Comparison of ENCODE assay signal across 9 mouse cellular contexts in the genomic region with DNA sequence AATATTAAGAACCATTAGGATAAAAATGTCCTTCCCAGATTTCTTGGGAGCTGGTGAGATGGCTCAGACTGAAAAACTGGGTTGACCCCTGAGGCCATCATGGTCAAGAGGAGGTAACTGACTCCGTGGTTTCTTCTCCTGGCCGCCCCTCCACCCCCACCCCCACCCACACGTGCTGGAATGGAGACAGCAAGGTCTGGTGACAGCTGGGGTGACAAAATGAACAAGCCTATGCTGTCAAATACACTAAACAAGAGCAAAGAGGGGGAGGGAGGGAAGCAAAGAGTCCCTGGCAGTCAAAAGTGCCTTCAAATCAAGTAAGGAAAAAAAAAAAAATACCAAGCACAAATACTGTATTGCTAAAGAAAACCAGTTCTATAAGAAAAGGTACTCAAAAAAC. TPM values are rescaled to one million over a fixed set of nuclear protein-coding genes. Genes with fewer than 3 reads are reported as not detected.
DNase-seq lines count a peak whose midpoint lies in the region; ATAC-seq and TF ChIP-seq lines count a peak whose summit lies in the region.
"Had no signal": no experiment of that assay in that cellular context is flagged by ENCODE, and none has a peak within 500 bp of the region (broad histone marks: within the 10 kb centered on the region; RNA-seq: fewer than 3 reads in every experiment).

No protein-coding gene starts in this region.

- H3K4me2 ChIP-seq in forebrain, embryonic 16.5 days (ENCODE audit: low read length) = peak overlapping the region; percentile 95
- H3K4me2 ChIP-seq in liver, embryonic 15.5 days = peak overlapping the region; percentile 72

- H3K27me3 ChIP-seq in heart, adult 2 months (ENCODE audit: control insufficient read depth, insufficient read depth, low read length) = no peaks in the 10 kb centered on the region
- H3K27me3 ChIP-seq in E14TG2a.4 (ENCODE audit: insufficient read depth, low read length) = no peaks in the 10 kb centered on the region
- H3K27me3 ChIP-seq in forebrain, embryonic 16.5 days (replicated peaks; ENCODE audit: control insufficient read depth, insufficient read depth, low read length) = no peaks in the 10 kb centered on the region
- no peaks in the 10 kb centered on the region for H3K27me3 ChIP-seq in liver, embryonic 15.5 days

- no peaks in the 10 kb centered on the region for H3K9me3 ChIP-seq in E14TG2a.4 (ENCODE audit: low read length)
- H3K9me3 ChIP-seq in forebrain, embryonic 16.5 days (ENCODE audit: control insufficient read depth, low read length) = no peaks in the 10 kb centered on the region
- no peaks in the 10 kb centered on the region for H3K9me3 ChIP-seq in liver, embryonic 15.5 days (replicated peaks)

- no peak for TF ChIP-seq CTCF in heart, adult 2 months (IDR thresholded peaks at IDR 0.05)
- no peak for TF ChIP-seq CTCF in E14TG2a.4 (conservative IDR thresholded peaks at IDR 0.05; ENCODE audit: low read length)

- peaks cover 29% of the 10 kb centered on the region for H3K36me3 ChIP-seq in heart, adult 2 months (ENCODE audit: control insufficient read depth, insufficient read depth, low read length)
- H3K36me3 ChIP-seq in E14TG2a.4 (ENCODE audit: insufficient read depth, low read length) = peaks cover 28% of the 10 kb centered on the region
- H3K36me3 ChIP-seq in forebrain, embryonic 16.5 days (ENCODE audit: control insufficient read depth, insufficient read depth) = peaks cover 8% of the 10 kb centered on the region; the same call in 1 of the 2 replicates
- peaks cover 16% of the 10 kb centered on the region for H3K36me3 ChIP-seq in liver, embryonic 15.5 days (replicated peaks)

- TF ChIP-seq EP300 in heart, adult 2 months (IDR thresholded peaks at IDR 0.05; ENCODE audit: insufficient read depth, low read depth, low read length) = no peak

- peak overlapping the region; percentile 92 for H3K4me3 ChIP-seq in heart, adult 2 months
- H3K4me3 ChIP-seq in E14TG2a.4 (replicated peaks; ENCODE audit: low read length) = peak overlapping the region; percentile 88
- peak overlapping the region; percentile 2; the same call in 1 of the 2 replicates for H3K4me3 ChIP-seq in forebrain, embryonic 16.5 days (replicated peaks; ENCODE audit: low read length)
- H3K4me3 ChIP-seq in liver, embryonic 15.5 days (replicated peaks) = peak overlapping the region; percentile 97

- TF ChIP-seq POLR2A in heart, adult 2 months (IDR thresholded peaks at IDR 0.05; ENCODE audit: insufficient read depth, low read depth, low read length) = no peak

- H3K79me2 ChIP-seq in heart, adult 2 months (replicated peaks; ENCODE audit: control insufficient read depth, insufficient read depth, low read length) = peaks cover 9% of the 10 kb centered on the region

- no peak for DNase-seq in heart, adult 2 months
- DNase-seq in heart, postnatal 25 days (ENCODE audit: low spot score) = no peak
- no peak for DNase-seq in spleen, adult 18-20 months
- DNase-seq in urinary bladder, adult 18-20 months (ENCODE audit: low spot score in 2 of 2) = no peak
- DNase-seq: B cell, adult 2 months had no signal

- no peak overlapping the region for H3K9ac ChIP-seq in heart, adult 2 months (ENCODE audit: low read depth, low read length)
- no peak overlapping the region for H3K9ac ChIP-seq in forebrain, embryonic 16.5 days (replicated peaks; ENCODE audit: low read depth, low read length)
- H3K9ac ChIP-seq in liver, embryonic 15.5 days = peak overlapping the region; percentile 95

- H3K4me1 ChIP-seq in heart, adult 2 months (ENCODE audit: control insufficient read depth, insufficient read depth, low read length) = peaks cover 14% of the 10 kb centered on the region
- H3K4me1 ChIP-seq in E14TG2a.4 (replicated peaks; ENCODE audit: low read depth, low read length) = peaks cover 63% of the 10 kb centered on the region
- H3K4me1 ChIP-seq in forebrain, embryonic 16.5 days (replicated peaks; ENCODE audit: control insufficient read depth, insufficient read depth, low read length) = peaks cover 27% of the 10 kb centered on the region
- H3K4me1 ChIP-seq in liver, embryonic 15.5 days (replicated peaks) = peaks cover 36% of the 10 kb centered on the region

- WGBS in heart, adult 2 months = 15% methylated on average over 3 of the region's 3 CpGs
- 30% methylated on average over 3 of the region's 3 CpGs for WGBS in forebrain, embryonic 16.5 days
- WGBS in liver, embryonic 15.5 days (ENCODE audit: insufficient replicate concordance) = 10% methylated on average over 3 of the region's 3 CpGs

- no peak for ATAC-seq in forebrain, embryonic 16.5 days
- no peak for ATAC-seq in liver, embryonic 15.5 days (ENCODE audit: insufficient read depth)
- no peak for ATAC-seq in CD4-positive, CD25-positive, alpha-beta regulatory T cell, adult 4 months

- no peak overlapping the region for H3K27ac ChIP-seq in heart, adult 2 months
- no peak overlapping the region for H3K27ac ChIP-seq in forebrain, embryonic 16.5 days (ENCODE audit: low read length)
- H3K27ac ChIP-seq in liver, embryonic 15.5 days (replicated peaks) = no peak overlapping the region

- intact Hi-C loops in heart, adult 2 months (cut with DNase I) = no loop called here
- intact Hi-C loops in heart, postnatal 25 days (cut with DNase I) = loop anchor here (10.0 kb wide), 1 partner anchor 287 kb away; a partner anchor contains a TSS

RNA-seq across cellular contexts. Expression of a gene that starts 2.1 kb away (rescaled TPM):
- total RNA-seq in heart, adult 2 months (2021) = 10 to 100 TPM; 54.1 to 54.8 TPM
- polyA plus RNA-seq in heart, adult 2 months (2012; rRNA removed) = 24.0 and 51.3 TPM in 2 replicates
- 10 to 100 TPM; 49.8 to 58.4 TPM for total RNA-seq in heart, postnatal 25 days (2021)
- polyA plus RNA-seq in forebrain, embryonic 16.5 days (2015; fragmentation: Nextera tagmentation; extraction: Ambion mirVana) = 169 and 188 TPM in 2 replicates
- 64.5 and 64.8 TPM in 2 replicates for polyA plus RNA-seq in liver, embryonic 15.5 days (2015; fragmentation: Nextera tagmentation; extraction: Ambion mirVana)
- 100 to 1,000 TPM in 1 of 2 experiments, 10 to 100 TPM in 1; 97.0 to 105 TPM for polyA plus RNA-seq in CD4-positive, CD25-positive, alpha-beta regulatory T cell, adult 4 months (2017; shearing (Covaris generic))

Comparison
In these comparisons a context has a peak if more than half of its experiments do, and no peak if none do; other contexts are left out.
1. H3K4me3 ChIP-seq: peak in every context shown above with its lines; median percentile 97 in liver, embryonic 15.5 days; 92 in heart, adult 2 months; 88 in E14TG2a.4; 2 in forebrain, embryonic 16.5 days.